Mouse (Mus musculus): ENCODE data around the gene Josd2. TPM values are rescaled to one million over a fixed set of nuclear protein-coding genes. Genes with fewer than 3 reads are reported as not detected.

Josd2 gene
- polyA plus RNA-seq, 1 experiment = 9.7 TPM

- TF ChIP-seq POLR2A (IDR thresholded peaks at IDR 0.05; ENCODE audit: insufficient read depth, low read length) = no peak
- no peaks in the 10 kb centered on the region for H3K9me3 ChIP-seq (replicated peaks; ENCODE audit: control insufficient read depth, insufficient read depth, low read length, poor library complexity, severe bottlenecking)
- no peaks in the 10 kb centered on the region for H3K36me3 ChIP-seq (ENCODE audit: control insufficient read depth, insufficient read depth, low read length, poor library complexity, severe bottlenecking)
- no peaks in the 10 kb centered on the region for H3K27me3 ChIP-seq (ENCODE audit: control insufficient read depth, insufficient read depth, low read length, poor library complexity, severe bottlenecking)
- no peak overlapping the region for H3K27ac ChIP-seq (ENCODE audit: insufficient read depth, low read length)
- peaks cover 2% of the 10 kb centered on the region for H3K4me1 ChIP-seq (ENCODE audit: control insufficient read depth, insufficient read depth, low read length)
- no peak overlapping the region for H3K9ac ChIP-seq (ENCODE audit: low read depth, poor library complexity, severe bottlenecking)
- H3K4me3 ChIP-seq (ENCODE audit: low read depth, low read length) = no peak overlapping the region
These were observed 29.8 kb upstream of the Josd2 start for GRCm38 (mm10) chr7:44437933-44438332.

GRCm38 (mm10) chr7:44439696-44440095 is 28.1 kb upstream of the Josd2 start:
- Histone ChIP-seq H3K9ac (ENCODE audit: low read depth, poor library complexity, severe bottlenecking) (no peak overlapping the region), H3K4me3 (ENCODE audit: low read depth, low read length) (no peak overlapping the region), H3K36me3 (ENCODE audit: control insufficient read depth, insufficient read depth, low read length, poor library complexity, severe bottlenecking) (no peaks in the 10 kb centered on the region), H3K9me3 (replicated peaks; ENCODE audit: control insufficient read depth, insufficient read depth, low read length, poor library complexity, severe bottlenecking) (no peaks in the 10 kb centered on the region), H3K4me1 (ENCODE audit: control insufficient read depth, insufficient read depth, low read length) (no peaks in the 10 kb centered on the region), H3K27ac (ENCODE audit: insufficient read depth, low read length) (no peak overlapping the region), H3K27me3 (ENCODE audit: control insufficient read depth, insufficient read depth, low read length, poor library complexity, severe bottlenecking) (no peaks in the 10 kb centered on the region)
- TF ChIP-seq POLR2A (IDR thresholded peaks at IDR 0.05; ENCODE audit: insufficient read depth, low read length) (no peak), EP300 (IDR thresholded peaks at IDR 0.05; ENCODE audit: insufficient read depth, low read depth, low read length) (no peak)

GRCm38 (mm10) chr7:44440479-44440878 is 27.3 kb upstream of the Josd2 start:
- no peak for TF ChIP-seq EP300 (IDR thresholded peaks at IDR 0.05; ENCODE audit: insufficient read depth, low read depth, low read length)
- Histone ChIP-seq H3K4me1 (ENCODE audit: control insufficient read depth, insufficient read depth, low read length) (no peaks in the 10 kb centered on the region), H3K27ac (ENCODE audit: insufficient read depth, low read length) (no peak overlapping the region), H3K27me3 (ENCODE audit: control insufficient read depth, insufficient read depth, low read length, poor library complexity, severe bottlenecking) (no peaks in the 10 kb centered on the region), H3K9me3 (replicated peaks; ENCODE audit: control insufficient read depth, insufficient read depth, low read length, poor library complexity, severe bottlenecking) (no peaks in the 10 kb centered on the region), H3K9ac (ENCODE audit: low read depth, poor library complexity, severe bottlenecking) (no peak overlapping the region), H3K4me3 (ENCODE audit: low read depth, low read length) (no peak overlapping the region), H3K36me3 (ENCODE audit: control insufficient read depth, insufficient read depth, low read length, poor library complexity, severe bottlenecking) (no peaks in the 10 kb centered on the region)

GRCm38 (mm10) chr7:44441180-44441579 is 26.6 kb upstream of the Josd2 start:
- Histone ChIP-seq H3K36me3 (ENCODE audit: control insufficient read depth, insufficient read depth, low read length, poor library complexity, severe bottlenecking) (no peaks in the 10 kb centered on the region), H3K27ac (ENCODE audit: insufficient read depth, low read length) (no peak overlapping the region), H3K9ac (ENCODE audit: low read depth, poor library complexity, severe bottlenecking) (no peak overlapping the region), H3K4me3 (ENCODE audit: low read depth, low read length) (no peak overlapping the region), H3K4me1 (ENCODE audit: control insufficient read depth, insufficient read depth, low read length) (no peaks in the 10 kb centered on the region), H3K9me3 (replicated peaks; ENCODE audit: control insufficient read depth, insufficient read depth, low read length, poor library complexity, severe bottlenecking) (no peaks in the 10 kb centered on the region), H3K27me3 (ENCODE audit: control insufficient read depth, insufficient read depth, low read length, poor library complexity, severe bottlenecking) (no peaks in the 10 kb centered on the region)
- TF ChIP-seq CTCF (IDR thresholded peaks at IDR 0.05; ENCODE audit: low read depth, low read length) (no peak), EP300 (IDR thresholded peaks at IDR 0.05; ENCODE audit: insufficient read depth, low read depth, low read length) (no peak), POLR2A (IDR thresholded peaks at IDR 0.05; ENCODE audit: insufficient read depth, low read length) (no peak)

GRCm38 (mm10) chr7:44441648-44442109 is 26.1 kb upstream of the Josd2 start:
- TF ChIP-seq EP300 (IDR thresholded peaks at IDR 0.05; ENCODE audit: insufficient read depth, low read depth, low read length) (no peak), CTCF (IDR thresholded peaks at IDR 0.05; ENCODE audit: low read depth, low read length) (no peak), POLR2A (IDR thresholded peaks at IDR 0.05; ENCODE audit: insufficient read depth, low read length) (no peak)
- Histone ChIP-seq H3K9me3 (replicated peaks; ENCODE audit: control insufficient read depth, insufficient read depth, low read length, poor library complexity, severe bottlenecking) (no peaks in the 10 kb centered on the region), H3K27ac (ENCODE audit: insufficient read depth, low read length) (no peak overlapping the region), H3K27me3 (ENCODE audit: control insufficient read depth, insufficient read depth, low read length, poor library complexity, severe bottlenecking) (no peaks in the 10 kb centered on the region), H3K9ac (ENCODE audit: low read depth, poor library complexity, severe bottlenecking) (no peak overlapping the region), H3K4me3 (ENCODE audit: low read depth, low read length) (no peak overlapping the region), H3K36me3 (ENCODE audit: control insufficient read depth, insufficient read depth, low read length, poor library complexity, severe bottlenecking) (no peaks in the 10 kb centered on the region), H3K4me1 (ENCODE audit: control insufficient read depth, insufficient read depth, low read length) (no peaks in the 10 kb centered on the region)

DNA sequence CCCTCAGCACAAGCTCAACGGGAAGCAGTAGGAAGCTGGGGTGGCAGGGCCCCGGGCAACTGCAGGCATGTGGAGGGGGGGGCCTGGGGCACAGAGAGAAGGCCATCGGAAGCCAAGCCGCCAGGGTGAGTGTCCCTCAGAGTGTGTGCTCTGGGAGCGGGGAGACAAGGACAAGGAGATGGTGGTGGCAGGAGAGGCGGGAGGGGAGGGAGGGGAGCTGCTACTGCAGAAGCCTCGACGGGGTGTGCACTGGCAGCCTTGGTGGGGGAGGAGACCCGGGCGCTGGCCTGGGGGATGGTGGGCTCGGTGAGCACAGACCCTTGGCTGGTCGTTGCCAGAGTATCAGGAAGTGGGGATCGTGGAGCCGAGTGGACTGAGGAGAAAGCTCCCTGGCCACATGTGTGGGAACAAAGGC is 25.4 kb upstream of the Josd2 start:
- no peak overlapping the region for H3K9ac ChIP-seq (ENCODE audit: low read depth, poor library complexity, severe bottlenecking)
- H3K4me3 ChIP-seq (ENCODE audit: low read depth, low read length) = no peak overlapping the region
- no peak for TF ChIP-seq POLR2A (IDR thresholded peaks at IDR 0.05; ENCODE audit: insufficient read depth, low read length)
- H3K36me3 ChIP-seq (ENCODE audit: control insufficient read depth, insufficient read depth, low read length, poor library complexity, severe bottlenecking) = no peaks in the 10 kb centered on the region
- no peaks in the 10 kb centered on the region for H3K4me1 ChIP-seq (ENCODE audit: control insufficient read depth, insufficient read depth, low read length)
- H3K27me3 ChIP-seq (ENCODE audit: control insufficient read depth, insufficient read depth, low read length, poor library complexity, severe bottlenecking) = no peaks in the 10 kb centered on the region
- H3K9me3 ChIP-seq (replicated peaks; ENCODE audit: control insufficient read depth, insufficient read depth, low read length, poor library complexity, severe bottlenecking) = no peaks in the 10 kb centered on the region
- H3K27ac ChIP-seq (ENCODE audit: insufficient read depth, low read length) = no peak overlapping the region
